Mouse (Mus musculus) mature B cell (primary cell): Measurements from ENCODE around the gene Abl2.
"Not testable (repeated sequence)": the region's sequence is repeated elsewhere in the genome, so short reads cannot be mapped to it uniquely, and the experiment has no call there.

ENCODE experiments used
- in situ Hi-C: fragments of 300-500 bp; cut with MboI; formaldehyde crosslinking; loops from 2 replicates; pipeline ENCODE4 v1.14.3; 2019

The Abl2 gene

DNA sequence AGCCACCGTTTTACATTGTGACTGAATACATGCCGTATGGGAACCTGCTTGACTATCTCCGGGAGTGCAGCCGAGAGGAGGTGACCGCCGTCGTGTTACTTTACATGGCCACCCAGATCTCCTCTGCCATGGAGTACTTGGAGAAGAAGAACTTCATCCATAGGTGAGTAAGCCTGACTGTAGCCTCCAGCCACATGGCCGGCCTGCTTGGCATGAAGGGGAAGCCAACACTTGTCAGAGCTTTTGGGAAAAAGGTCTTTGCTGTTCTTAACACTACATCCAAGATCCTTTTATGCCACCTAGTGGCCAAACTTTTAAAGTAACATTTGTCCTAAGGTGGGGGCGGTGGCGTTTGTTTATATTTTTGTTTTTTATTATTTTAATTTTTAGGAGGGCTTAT, 74.5 kb downstream of the Abl2 start:
- in situ Hi-C loops: loop anchor here (10.0 kb wide), 1 partner anchor 218 kb away; no protein-coding TSS in a partner anchor

DNA sequence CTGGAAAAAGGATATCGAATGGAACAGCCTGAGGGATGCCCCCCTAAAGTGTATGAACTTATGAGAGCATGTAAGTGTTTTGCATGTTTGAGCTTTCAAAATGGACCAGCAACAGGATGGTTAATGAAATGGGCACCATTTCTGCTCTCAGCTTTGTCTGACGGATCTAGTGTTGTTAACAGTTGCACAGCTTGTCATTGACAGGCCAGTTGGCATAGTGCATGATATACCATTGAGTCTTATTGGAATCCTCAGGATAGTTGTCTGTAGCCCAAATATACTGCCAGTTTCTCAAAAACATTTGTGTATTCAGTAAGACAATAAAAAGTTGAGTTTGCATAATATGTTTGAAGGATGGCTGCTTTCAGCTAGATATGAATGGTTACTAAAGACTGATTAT, 76.6 kb downstream of the Abl2 start:
- in situ Hi-C loops: loop anchor here (10.0 kb wide), 1 partner anchor 220 kb away; no protein-coding TSS in a partner anchor

DNA sequence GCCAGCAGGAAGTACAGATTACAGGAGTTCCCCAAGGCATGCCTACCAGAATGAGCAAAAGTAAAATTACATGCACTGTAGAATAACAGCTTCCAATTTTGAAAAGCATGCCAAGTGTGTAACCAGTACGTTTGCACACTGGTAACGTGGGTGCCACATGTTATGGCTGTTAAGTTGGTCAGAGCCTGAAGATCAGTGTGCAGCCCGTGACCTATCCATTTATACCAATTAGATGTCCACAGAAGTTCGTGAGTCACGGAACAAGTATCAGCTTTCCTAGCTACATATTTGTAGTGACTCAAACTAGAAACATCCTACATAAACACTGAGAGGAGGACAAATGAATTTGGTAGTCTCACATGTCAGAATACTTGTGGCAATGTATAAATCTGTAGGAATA, 80.9 kb downstream of the Abl2 start:
- in situ Hi-C loops: loop anchor here (10.0 kb wide), 1 partner anchor 225 kb away; no protein-coding TSS in a partner anchor

DNA sequence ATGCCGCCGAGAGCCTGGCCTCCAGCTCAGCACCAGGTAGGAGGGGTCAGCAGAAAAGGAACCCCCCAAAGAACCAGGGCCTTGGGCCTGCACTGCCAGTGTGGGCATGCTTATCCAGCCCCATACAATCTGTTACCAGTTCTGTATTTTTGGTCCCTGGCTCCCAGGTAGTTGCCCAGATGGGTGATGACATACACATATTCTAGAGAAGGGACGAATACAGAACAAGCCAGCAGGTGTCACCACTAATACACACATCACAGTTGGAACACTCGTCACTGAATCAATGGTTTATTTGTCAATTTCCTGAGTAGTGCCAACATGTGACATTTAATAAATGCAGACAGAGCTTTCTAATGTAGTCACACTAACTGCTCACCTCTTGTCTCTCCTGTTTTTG, 82.0 kb downstream of the Abl2 start:
- in situ Hi-C loops: no loop called here

DNA sequence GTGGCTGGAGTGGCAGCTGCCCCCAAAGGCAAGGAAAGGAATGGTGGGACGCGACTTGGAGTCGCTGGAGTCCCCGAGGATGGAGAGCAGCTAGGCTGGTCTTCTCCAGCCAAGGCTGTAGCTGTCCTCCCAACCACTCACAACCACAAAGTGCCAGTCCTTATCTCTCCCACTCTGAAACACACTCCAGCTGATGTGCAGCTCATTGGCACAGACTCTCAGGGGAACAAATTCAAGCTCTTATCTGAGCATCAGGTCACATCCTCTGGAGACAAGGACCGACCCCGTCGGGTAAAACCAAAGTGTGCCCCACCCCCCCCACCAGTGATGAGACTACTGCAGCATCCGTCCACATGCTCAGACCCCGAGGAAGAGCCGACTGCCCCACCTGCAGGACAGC, 83.2 kb downstream of the Abl2 start:
- in situ Hi-C loops: no loop called here

DNA sequence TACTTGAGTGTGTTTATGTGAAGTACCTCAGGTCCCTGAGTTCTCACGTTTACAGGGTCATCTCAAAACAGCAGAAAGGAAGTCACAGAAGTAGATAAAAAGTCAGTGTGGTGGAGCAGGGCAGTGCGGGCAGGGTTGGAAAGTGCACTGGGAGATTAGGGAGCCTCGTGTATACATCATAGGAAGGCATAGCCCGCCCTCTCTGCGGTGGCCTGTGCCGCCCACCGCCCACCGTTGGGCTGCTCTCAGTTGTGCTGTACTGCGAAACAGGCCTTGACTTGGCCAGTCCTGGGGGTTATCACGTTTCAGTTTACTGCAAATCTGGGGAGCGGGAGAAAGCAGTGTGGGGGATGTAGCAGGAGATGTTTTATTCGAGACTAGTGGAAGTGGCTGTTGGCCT, 84.2 kb downstream of the Abl2 start:
- in situ Hi-C loops: no loop called here

DNA sequence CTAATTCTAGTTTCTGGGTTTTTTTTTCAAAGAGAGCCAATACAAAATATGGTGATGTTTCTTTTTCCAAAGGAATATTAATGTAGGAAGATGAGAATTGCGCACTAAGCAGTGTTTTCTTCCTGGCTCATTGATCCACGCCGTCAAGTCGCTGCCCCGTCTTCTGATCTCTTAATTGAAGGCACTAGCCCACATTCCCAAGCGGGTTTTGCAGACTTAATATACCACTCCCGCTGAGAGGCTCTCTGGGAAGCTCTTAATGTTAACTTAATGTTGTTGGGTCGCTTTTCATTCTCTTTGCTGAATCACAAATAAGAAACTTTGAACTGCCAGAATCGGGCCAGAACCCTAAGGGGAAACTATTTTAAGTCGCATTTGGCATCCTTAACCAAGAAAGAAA, 85.5 kb downstream of the Abl2 start:
- in situ Hi-C loops: no loop called here

DNA sequence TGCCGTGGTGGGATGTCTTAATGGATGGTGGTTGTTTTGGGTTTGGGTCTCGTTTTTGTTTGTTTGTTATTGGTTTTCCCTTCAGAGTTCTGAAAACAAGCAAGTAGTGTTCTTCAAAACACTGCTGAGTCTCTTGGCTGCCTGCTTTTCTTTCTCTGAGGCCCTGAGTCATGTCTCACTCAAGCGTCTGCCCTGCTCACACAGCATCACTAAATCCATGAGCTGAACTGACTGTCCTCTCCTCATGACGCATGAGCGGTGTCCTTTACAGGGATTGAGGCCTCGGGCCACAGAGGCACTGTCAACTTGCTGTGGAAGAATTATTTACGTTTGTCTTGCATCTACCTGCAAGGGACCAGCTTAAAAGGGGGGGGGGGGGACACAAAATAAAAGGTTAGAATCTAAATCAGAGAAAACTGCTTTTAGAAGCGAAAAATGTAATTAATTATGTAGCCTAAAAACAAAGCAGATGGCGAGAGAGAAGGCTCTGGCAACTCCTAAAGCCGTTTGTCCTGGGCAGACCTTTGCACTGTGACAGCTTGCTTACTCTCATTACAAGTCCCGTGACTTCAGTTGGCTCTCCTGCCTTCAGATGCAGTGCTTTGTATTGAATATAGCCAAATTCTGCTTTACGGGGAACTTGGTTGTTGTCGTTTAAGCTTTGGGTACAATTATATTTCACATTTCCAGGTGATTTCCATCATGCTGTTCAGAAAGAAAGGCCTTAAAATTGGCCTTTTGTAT, 86.4 kb downstream of the Abl2 start:
- in situ Hi-C loops: no loop called here

DNA sequence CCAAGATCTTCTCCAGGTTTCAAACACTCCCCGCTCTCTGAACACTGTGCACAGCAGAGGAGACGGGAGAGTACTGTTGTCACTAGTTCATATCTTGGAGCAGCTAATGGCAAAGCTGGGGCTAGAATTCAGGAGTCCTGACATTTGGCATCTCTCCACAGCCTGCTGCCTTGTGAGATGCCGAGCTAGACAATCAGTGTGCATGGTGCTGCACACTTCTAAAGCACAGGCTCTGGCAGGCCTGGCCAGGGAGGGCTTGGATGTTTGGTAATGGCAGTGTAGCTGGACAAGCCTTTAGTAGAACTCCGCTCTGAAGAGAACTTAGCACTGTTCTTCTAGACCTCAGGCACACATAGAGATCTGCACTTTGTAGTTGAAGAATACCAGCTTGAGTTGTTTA, 87.4 kb downstream of the Abl2 start:
- in situ Hi-C loops: no loop called here

DNA sequence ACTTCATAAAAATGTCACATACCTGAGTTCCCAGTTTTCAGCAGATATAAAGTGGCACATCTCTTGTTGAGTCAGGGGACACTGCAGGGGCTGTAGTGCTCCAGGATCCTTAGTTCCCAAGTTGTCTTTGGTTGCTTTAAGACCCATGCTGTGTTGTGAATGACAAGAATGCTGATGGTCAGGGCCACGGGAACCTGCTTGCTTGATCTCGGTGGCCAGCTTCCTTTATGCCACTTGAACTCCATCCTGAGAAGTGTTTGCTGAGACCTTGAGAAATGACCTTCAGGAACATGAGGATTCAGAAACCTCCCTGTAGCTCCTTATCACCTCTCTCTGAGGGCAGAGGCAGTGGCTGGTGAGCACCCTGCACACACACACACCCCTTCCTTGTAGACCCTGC, 90.1 kb downstream of the Abl2 start:
- in situ Hi-C loops: no loop called here

DNA sequence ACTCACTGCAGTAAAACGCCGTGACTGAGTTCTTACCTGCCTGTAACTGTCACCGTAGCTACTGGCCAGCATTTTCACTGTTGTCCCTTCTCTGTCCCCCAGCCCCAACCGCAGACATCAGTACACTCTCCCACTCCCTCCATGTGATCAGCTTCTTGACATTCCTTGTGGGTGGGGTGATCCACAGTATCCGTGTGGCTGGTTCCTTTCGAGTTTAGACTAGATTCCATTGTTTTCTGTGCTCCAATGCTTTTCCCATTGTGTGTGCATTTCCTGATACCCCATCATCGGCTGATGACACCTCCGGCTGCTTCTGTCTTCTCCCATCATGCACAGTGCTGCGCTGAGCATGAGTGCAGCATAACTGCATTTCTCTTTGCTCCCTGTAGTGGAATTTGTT, 92.0 kb downstream of the Abl2 start:
- in situ Hi-C loops: no loop called here

DNA sequence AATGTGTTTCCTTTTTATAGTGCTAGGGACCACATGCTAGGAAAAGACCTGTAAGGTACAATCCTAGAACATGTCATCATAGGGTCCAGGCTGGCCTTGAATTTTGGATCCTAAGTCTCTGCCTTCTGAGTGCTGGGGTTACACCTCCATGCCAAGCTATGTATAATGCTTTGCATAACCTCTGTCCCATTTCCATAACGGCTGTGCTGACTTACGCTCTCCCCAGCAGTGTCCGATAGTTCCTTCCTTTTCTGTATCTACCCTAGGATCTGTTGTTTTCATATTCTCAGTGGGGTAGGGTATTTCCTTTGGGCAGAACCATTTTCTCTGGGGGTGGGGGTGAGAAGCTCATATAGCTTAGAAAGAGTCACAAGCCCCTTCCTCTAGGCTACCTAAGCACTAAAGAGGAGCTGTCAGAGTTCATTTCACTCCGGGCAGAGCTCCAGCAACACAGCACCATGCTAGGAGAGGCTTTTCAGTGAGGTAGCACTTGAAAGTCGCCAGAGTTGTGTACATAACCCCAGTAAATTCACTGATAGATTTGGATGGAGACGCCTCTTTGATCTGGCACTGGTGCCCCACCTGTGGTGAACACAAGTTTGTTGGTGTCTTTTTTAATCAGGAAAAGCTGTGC, 93.7 kb downstream of the Abl2 start:
- in situ Hi-C loops: no loop called here

DNA sequence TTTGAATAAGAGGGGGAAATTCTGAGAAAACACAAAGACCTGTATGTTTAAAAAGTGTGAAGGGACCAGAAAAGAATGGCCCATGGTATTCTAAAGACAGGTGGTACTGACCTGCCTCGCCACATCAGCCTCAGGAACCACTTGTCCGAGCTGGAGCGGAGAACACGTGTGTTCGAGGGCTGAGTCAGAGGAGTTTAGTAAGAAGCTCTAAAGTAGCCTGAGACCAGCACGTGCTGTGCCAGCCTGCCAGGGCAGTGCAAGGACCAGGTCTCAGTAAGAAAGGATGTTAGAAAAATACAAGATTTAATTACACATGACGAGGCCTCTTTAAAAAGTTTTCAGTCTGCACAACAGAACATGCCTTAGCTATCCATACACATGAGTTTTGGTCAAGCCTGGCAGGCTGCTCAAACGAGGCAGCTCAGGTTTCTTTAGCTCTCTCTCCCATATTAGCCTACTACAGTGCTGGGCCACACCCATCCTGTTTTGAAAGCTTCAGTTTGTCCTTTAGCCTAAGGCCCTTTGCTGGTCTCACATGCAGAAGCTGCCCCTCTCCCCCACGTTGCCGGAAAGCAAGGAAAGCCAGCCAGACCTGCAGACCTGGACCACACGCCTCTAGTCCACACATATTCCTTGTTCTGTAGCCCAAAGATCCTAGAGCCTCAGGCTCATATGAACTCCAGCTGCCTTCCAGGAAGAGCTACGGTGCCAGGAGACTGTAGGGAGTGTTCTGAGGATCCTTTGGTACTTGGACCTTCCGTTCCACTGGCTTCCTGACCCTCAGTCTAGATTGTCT, 96.3 kb downstream of the Abl2 start:
- in situ Hi-C loops: no loop called here

DNA sequence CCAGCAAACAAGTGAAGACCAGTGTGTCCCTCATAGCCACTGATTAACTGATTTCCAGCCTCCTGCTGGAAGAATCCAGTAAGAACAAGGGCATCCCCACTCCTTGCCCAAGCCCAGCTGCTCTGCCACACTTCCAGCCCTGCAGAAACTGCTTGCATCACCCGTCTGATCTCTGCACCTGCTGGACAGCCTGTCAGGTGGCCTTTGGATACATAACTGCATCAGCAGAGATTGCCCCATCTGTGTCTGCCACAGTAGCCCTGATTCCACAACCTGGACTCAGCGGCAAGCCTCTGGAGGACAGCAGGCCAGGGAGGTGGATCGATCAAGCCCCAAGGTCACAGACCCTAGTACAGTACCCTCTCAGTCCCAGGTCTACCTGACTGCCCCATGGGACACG, 98.9 kb downstream of the Abl2 start:
- in situ Hi-C loops: no loop called here

DNA sequence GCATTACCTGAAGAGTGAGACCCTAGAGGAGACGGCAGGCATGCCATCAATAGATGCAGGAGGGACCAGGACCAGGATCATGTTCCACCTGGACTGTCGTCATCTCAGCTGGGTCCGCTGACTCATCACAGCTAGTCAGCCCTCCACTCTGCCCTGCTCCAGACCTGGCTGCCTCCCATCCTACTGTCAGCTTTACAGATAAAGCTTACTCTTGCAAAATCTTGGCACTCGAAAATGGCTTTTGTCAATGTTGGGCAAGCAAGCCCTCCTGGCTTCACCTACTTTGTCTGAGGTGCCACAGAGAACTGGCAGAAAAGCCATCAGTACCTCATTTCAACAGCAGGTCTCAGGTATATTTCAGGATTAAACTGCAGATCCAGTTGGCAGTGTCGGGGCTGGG, 100.1 kb downstream of the Abl2 start:
- in situ Hi-C loops: no loop called here

DNA sequence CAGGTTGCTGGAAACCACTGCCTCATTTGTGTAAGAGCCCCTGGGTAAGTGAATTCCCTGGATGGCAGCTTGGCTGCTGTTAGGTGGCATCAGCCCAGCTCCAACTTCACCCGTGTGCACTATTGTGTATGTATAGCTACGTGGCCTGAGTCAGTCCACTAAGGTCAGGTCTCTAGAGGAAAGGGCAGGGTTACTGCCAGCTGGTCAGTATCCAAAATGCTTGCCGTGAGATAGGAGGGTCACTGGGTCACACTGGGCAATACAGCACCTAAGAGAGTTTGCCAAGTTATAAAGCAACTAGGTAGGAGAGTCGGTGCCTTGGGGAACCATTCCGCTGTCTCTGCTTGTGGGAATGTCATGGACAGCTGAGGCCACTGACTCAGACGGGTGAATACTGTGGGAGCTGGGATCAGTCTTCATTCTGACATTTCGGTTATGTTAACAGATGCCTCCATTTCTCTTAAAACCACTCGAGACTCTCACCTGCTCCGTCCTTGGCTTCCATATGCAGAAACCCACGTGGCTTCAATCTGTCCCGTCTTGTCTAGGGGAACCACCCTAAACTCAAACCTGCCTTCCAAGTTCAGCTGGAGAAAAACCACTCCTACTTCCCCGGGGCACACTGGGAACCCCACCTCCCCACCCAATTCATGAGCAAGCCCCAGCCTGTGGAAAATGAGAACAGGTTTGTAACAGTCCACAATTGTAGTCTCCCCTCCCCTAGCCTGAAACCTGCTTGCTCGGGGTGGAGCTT, 101.5 kb downstream of the Abl2 start:
- in situ Hi-C loops: no loop called here

DNA sequence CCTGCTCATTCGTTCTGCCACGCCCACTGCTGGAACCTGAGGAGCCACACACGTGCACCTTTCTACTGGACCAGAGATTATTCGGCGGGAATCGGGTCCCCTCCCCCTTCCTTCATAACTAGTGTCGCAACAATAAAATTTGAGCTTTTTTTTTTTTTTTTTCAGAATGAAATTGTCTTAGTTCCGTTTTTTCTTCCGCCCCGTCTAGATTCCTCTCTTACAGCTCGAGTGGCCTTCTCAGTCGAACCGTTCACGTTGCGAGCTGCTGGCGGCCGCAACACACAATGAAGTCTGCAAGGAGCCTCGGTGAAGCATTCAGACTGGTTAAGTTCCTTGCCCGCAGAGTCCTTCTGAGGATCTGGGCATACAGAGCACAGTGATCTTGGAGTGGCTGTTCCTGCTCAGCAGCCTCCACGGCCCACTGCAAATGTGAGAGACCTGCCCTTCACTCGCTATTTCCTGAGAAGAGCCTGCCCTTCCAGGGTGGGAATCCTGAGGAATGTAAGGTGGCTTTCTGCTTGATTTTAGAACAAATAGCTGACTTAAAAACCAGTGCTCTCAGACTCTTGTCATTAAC, 102.2 kb downstream of the Abl2 start:
- in situ Hi-C loops: not testable (repeated sequence)

DNA sequence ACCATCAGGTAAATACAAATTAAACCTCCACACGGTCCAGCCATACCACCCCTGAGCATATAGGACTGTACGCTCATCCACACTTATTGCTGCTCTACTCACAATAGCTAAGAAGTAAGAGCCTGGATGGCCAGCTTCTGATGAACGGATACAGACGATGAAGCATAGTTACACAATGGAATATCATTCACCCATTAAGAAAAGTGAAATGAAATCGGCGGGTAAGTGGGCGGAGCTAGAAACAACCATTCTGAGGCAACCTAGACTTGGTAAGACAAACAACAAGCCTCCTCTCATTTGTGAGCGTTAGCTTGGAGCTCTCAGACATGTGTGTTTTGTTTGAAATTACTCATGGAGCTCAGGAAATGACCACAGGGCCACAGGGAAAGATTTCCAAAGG, 107.2 kb downstream of the Abl2 start:
- in situ Hi-C loops: no loop called here

DNA sequence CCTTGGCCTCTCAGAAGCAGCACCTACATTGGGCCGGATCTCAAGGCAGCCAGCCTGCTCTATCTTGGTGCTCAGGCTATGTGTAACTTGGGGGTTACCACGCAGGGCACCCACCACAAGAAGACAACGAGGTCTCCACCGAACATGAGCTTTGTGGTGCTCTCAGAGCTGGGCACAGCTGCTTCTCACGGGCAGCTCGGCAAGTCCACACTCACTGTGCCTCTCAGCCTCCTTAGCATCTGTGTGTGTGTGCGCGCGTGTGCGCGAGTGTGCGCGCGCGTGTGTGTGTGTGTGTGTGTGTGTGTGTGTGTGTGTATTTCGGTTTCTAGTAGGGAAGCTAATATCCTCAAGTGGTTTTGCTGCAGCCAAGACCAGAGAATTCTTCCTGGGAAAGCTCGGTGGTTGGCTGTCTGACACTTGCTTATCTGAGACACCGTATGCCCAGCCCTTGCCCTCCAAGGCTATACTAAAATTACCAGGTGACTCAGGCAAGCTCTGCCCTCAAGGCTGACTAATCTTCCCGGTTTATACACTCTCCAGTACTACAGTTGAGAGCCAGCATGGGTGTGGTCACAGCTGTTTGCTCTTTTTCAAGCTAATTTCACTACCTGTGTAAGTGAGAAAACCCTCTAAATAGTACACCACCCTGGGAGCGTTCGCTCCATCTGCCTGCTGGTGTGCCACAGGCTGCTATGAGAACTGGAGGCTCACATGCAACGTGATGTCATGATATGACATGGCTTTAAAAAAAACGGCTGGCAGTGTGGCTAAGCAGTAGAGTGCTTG, 108.7 kb downstream of the Abl2 start:
- in situ Hi-C loops: no loop called here

DNA sequence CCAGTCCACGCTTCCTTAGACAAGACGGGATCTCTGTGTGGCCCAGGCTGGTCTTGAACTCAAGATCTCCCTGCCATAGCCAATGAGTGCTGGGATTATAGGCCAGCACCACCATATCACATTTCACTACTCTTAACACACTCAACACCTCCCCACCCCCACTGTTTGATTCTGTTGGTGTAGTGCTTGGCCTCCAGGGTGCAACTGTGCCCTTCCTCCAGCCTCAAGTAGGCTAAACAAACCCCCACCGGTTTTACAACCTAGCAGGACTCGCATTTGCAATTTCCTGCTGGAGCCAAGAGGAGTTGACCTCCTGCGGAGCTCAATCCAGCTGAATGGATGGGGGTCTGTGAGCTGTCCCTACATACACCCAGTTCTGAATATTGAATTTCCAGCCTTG, 110.0 kb downstream of the Abl2 start:
- in situ Hi-C loops: no loop called here
